Mouse (Mus musculus) limb, embryonic 11.5 days (tissue): ENCODE measurements around the gene Poldip2. TPM values are rescaled to one million over a fixed set of nuclear protein-coding genes. Genes with fewer than 3 reads are reported as not detected.
A peak's percentile ranks its signal among the peaks of the same experiment; 100 is the strongest.

Source experiments
- ATAC-seq: fragments of 200-750 bp; cut with Nextera tagmentation; 2 replicates; pipeline ENCODE4 v1.8.0; 2017; ENCODE audit warnings: low read depth; ENCODE audit not compliant: insufficient number of reproducible peaks, low FRiP score, low TSS enrichment
- DNase-seq: peaks from one replicate; pipeline ENCODE4 v3.0.0-alpha.2; 2015; ENCODE audit warnings: low spot score
- H3K27ac ChIP-seq: fragments of 300-500 bp; sonication (generic); replicated peaks from 2 replicates; pipeline ENCODE4 v1.5.1; 2014; ENCODE audit warnings: low read depth, mild to moderate bottlenecking, low read length
- H3K27me3 ChIP-seq: fragments of 300-500 bp; sonication (generic); 2 replicates; pipeline ENCODE4 v1.6.1; 2014; ENCODE audit warnings: mild to moderate bottlenecking, low read length, mixed read lengths; ENCODE audit not compliant: control insufficient read depth, insufficient read depth
- H3K36me3 ChIP-seq: fragments of 300-500 bp; sonication (generic); 2 replicates; pipeline ENCODE4 v1.6.1; 2014; ENCODE audit warnings: mild to moderate bottlenecking, low read length, moderate library complexity, mixed read lengths; ENCODE audit not compliant: control insufficient read depth, insufficient read depth
- H3K4me1 ChIP-seq: fragments of 300-500 bp; sonication (generic); 2 replicates; pipeline ENCODE4 v1.6.1; 2014; ENCODE audit warnings: low read length, mixed read lengths; ENCODE audit not compliant: control insufficient read depth, insufficient read depth
- H3K4me2 ChIP-seq: fragments of 300-500 bp; sonication (generic); 2 replicates; pipeline ENCODE4 v1.6.1; 2014; ENCODE audit warnings: low read depth, mild to moderate bottlenecking, moderate library complexity; ENCODE audit not compliant: severe bottlenecking
- H3K4me3 ChIP-seq: fragments of 300-500 bp; sonication (generic); 2 replicates; pipeline ENCODE4 v1.5.1; 2014; ENCODE audit warnings: low read depth, low read length
- H3K9ac ChIP-seq: fragments of 300-500 bp; sonication (generic); 2 replicates; pipeline ENCODE4 v1.6.1; 2014; ENCODE audit warnings: mild to moderate bottlenecking, low read length
- H3K9me3 ChIP-seq: fragments of 300-500 bp; sonication (generic); 2 replicates; pipeline ENCODE4 v1.6.1; 2016; ENCODE audit warnings: low read length; ENCODE audit not compliant: control insufficient read depth
- WGBS: fragments of 180-500 bp; shearing (Covaris S2); extraction: QIAGEN DNeasy Blood & Tissue Kit; methylation state at CpG from one replicate; pipeline ENCODE4 v1.1.7; 2014; 5-methylcytosine and 5-hydroxymethylcytosine counted together
- polyA plus RNA-seq: library from polyadenylated mRNA; unstranded; fragments of >200 nt; fragmentation: Nextera tagmentation; extraction: Ambion mirVana; gene quantifications from 2 replicates; pipeline ENCODE4 v1.2.1, GENCODE M21; 2014

The Poldip2 gene
- polyA plus RNA-seq, 1 experiment from 2014 or later = 164 TPM

DNA sequence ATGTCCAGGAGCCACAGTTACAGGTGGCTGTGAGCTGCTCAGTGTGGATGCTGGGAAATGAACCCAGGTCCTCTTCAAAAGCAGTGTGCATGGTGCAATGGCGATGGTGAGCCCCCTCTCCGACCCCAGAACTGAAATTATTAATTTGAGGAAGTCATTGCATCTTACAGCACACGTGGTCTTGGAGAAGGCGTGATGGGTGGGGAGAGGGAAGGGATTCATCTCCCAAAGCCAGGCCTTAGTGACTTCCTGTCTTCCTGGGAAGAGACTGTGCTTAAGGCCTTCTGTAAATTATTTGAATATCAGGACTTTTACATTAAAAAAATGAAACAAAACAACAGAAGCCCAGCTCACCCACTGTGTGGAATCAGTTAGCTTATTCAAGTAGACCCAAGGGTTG lies 44.1 kb downstream of the Poldip2 start:
- Histone ChIP-seq H3K27me3 (no peaks in the 10 kb centered on the region), H3K9me3 (no peaks in the 10 kb centered on the region), H3K27ac (no peak overlapping the region), H3K9ac (no peak overlapping the region), H3K36me3 (no peaks in the 10 kb centered on the region), H3K4me2 (no peak overlapping the region), H3K4me1 (no peaks in the 10 kb centered on the region; the same call in 1 of the 2 replicates), H3K4me3 (no peak overlapping the region)
- ATAC-seq = no peak
- 88% methylated on average over 4 of the region's 4 CpGs for WGBS
- no peak for DNase-seq

DNA sequence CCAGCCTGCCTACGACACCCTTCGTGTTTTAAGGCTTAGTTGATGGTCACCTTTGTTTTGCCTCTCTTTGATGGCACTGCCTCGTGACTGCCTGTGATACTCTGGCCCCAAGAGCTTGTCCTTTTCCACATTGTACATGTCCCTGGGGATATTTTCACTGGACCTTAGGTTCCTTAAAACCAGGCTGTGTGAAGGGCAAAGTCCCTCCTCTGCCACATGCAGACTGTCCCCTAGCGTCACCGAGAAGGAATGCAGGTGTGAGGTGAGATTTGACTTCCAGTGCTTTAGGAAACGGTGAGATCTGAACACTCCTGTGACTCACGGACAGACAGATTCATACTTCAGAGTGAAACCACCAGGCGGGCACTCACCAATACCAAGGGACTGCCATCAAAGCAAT lies 45.2 kb downstream of the Poldip2 start:
- no peak for DNase-seq
- Histone ChIP-seq H3K9me3 (no peaks in the 10 kb centered on the region), H3K4me1 (no peaks in the 10 kb centered on the region; the same call in 1 of the 2 replicates), H3K4me3 (no peak overlapping the region), H3K27me3 (no peaks in the 10 kb centered on the region), H3K27ac (no peak overlapping the region), H3K4me2 (no peak overlapping the region), H3K36me3 (no peaks in the 10 kb centered on the region), H3K9ac (no peak overlapping the region)
- ATAC-seq = no peak
- WGBS = 56% methylated on average over 8 of the region's 8 CpGs

DNA sequence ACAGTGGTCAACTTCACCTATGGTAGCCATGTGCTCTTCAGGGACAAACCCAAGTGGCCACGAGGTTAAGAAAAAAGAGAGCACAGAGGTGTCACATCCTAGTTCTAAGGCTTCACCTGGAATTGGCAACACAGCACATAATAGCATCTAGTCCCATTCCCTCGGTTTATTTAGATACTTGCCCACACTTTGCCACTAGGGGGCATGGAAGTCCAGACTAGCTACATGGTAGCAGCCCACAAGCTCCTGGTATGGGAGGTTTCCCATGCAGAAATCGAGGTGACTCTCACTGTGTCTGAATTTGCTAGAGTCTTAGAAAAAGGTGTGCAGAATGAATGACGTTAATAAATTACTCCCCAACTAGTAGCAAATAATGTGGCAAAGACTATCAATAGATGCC lies 48.5 kb downstream of the Poldip2 start:
- H3K36me3 ChIP-seq = no peaks in the 10 kb centered on the region
- no peak overlapping the region for H3K27ac ChIP-seq
- no peak overlapping the region for H3K4me3 ChIP-seq
- H3K9me3 ChIP-seq = no peaks in the 10 kb centered on the region
- H3K27me3 ChIP-seq = no peaks in the 10 kb centered on the region
- DNase-seq (peak; percentile 78), ATAC-seq (no peak)
- H3K9ac ChIP-seq = no peak overlapping the region
- no peak overlapping the region for H3K4me2 ChIP-seq
- H3K4me1 ChIP-seq = no peaks in the 10 kb centered on the region; the same call in 1 of the 2 replicates
- WGBS = 20% methylated on average over 4 of the region's 4 CpGs

DNA sequence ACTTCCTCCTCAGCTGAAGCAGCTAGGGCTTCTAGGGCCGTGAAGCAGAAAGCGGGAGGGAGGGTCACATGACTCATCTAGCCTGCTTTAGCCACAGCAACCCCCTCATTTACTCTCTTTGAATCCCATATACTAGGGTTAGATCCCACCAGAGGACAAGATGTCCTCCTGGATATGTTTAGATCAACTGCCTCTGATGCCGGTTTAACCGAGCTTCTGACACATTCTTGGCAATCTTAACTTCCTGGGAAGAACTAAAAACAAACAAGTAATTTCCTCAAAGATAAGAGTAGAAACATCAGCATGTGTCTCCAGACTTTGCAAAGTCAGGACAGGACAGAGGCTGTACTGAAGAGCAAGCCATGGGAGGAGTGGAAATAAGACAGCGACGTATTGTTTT lies 54.8 kb downstream of the Poldip2 start:
- Histone ChIP-seq H3K4me3 (no peak overlapping the region), H3K27ac (no peak overlapping the region), H3K4me2 (no peak overlapping the region), H3K9me3 (no peaks in the 10 kb centered on the region), H3K36me3 (peaks cover 3% of the 10 kb centered on the region; the same call in 1 of the 2 replicates), H3K4me1 (no peaks in the 10 kb centered on the region), H3K9ac (no peak overlapping the region), H3K27me3 (no peaks in the 10 kb centered on the region)
- no peak for DNase-seq
- 52% methylated on average over 6 of the region's 6 CpGs for WGBS
- ATAC-seq = no peak

DNA sequence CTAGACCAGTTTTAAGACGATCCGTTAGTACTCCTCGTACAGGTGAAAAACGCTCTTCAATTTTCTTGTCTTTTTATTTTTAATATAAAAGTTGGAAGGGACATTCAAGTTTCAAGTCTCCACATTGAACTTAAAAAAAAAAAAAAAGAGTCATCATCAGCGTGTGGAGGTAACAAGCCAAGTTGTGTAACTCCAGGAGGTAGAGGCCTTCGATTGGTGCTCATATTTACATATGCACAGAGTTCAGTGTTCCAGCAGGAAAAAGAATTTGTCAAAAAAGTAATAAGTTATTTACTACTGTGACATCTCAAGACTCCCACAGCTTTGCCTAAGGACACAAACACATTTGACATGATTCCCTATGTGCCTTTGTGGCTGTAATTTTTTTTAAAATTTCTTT lies 55.6 kb downstream of the Poldip2 start:
- Histone ChIP-seq H3K4me2 (no peak overlapping the region), H3K9me3 (no peaks in the 10 kb centered on the region), H3K4me3 (no peak overlapping the region), H3K36me3 (peaks cover 3% of the 10 kb centered on the region; the same call in 1 of the 2 replicates), H3K4me1 (no peaks in the 10 kb centered on the region), H3K9ac (no peak overlapping the region), H3K27ac (no peak overlapping the region), H3K27me3 (no peaks in the 10 kb centered on the region)
- ATAC-seq = no peak
- no peak for DNase-seq
- WGBS = 93% methylated on average over 6 of the region's 6 CpGs

DNA sequence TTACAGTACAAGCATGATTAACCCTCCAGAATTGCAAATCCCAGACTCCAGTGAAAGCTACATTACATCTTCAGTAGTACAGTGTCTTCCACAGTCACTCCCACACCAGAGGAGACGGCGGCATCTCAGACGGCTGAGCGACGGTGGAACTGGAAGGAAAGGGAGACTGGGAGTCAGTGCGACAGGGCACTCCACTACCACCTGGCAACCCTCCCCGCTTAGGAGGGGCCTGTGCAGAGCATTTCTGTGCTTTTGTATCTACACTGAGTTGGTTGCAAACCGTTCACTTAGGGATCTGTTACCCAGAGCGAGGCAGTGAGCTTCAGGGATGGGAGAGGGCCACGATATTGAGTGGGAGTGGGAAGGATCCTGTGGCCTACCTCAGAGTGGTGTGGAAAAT lies 56.8 kb downstream of the Poldip2 start:
- H3K36me3 ChIP-seq = peaks cover 3% of the 10 kb centered on the region; the same call in 1 of the 2 replicates

DNA sequence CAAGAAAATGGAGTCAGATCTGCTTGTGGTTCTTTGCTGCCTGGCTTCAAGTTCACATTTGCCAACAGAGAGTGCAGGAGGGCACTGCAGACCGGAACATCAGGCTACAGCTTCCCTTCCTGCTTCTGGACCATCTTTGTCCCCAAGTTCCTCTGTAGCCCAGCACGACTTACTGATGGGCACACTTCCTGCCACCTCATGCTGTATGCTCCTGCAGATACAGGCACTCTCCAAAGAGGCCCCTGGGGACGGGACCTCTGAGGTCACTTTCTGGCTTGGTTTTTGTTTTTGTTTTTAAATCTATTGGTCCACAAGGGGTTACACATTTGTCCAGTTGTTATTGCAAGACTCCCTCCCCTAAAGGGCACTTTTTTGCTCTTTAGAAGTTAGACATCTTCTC lies 57.8 kb downstream of the Poldip2 start:
- ATAC-seq = no peak
- H3K9me3 ChIP-seq = no peaks in the 10 kb centered on the region
- DNase-seq = no peak
- H3K27ac ChIP-seq = no peak overlapping the region
- 68% methylated on average over 3 of the region's 3 CpGs for WGBS
- H3K4me2 ChIP-seq = no peak overlapping the region; the same call in 1 of the 2 replicates
- H3K4me3 ChIP-seq = no peak overlapping the region
- H3K27me3 ChIP-seq = no peaks in the 10 kb centered on the region
- peaks cover 3% of the 10 kb centered on the region; the same call in 1 of the 2 replicates for H3K36me3 ChIP-seq
- no peaks in the 10 kb centered on the region for H3K4me1 ChIP-seq
- no peak overlapping the region for H3K9ac ChIP-seq

More for the DNA sequence above, 56.8 kb downstream of the Poldip2 start:
- H3K27ac ChIP-seq = no peak overlapping the region
- no peak overlapping the region for H3K4me3 ChIP-seq
- no peaks in the 10 kb centered on the region for H3K9me3 ChIP-seq
- no peaks in the 10 kb centered on the region for H3K4me1 ChIP-seq
- 89% methylated on average over 10 of the region's 10 CpGs for WGBS
- no peaks in the 10 kb centered on the region for H3K27me3 ChIP-seq
- no peak overlapping the region for H3K4me2 ChIP-seq
- ATAC-seq (no peak), DNase-seq (no peak)
- no peak overlapping the region for H3K9ac ChIP-seq

DNA sequence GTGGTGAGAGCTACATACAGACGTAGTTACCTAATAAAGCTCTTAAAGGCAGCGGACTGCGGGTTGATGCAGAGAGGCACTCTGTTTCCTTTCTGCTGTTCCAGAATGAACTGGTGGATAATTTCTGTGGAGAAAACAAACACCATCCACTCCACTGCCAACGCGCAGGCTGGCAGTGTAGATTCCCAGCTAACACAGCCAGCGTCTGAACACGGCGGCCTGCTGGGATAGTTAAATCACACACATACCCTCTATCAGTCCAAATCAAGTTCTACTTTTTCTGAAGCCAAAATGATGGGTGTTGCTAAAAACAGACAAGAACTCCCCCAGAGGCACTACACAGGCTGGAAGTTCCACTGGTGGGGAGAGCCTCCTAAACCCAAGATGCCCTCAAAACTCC lies 59.4 kb downstream of the Poldip2 start:
- DNase-seq (no peak), ATAC-seq (no peak)
- Histone ChIP-seq H3K4me2 (no peak overlapping the region), H3K27me3 (no peaks in the 10 kb centered on the region), H3K9me3 (no peaks in the 10 kb centered on the region), H3K4me1 (no peaks in the 10 kb centered on the region), H3K27ac (no peak overlapping the region), H3K4me3 (no peak overlapping the region), H3K36me3 (peaks cover 2% of the 10 kb centered on the region; the same call in 1 of the 2 replicates), H3K9ac (no peak overlapping the region)
- 95% methylated on average over 8 of the region's 8 CpGs for WGBS

DNA sequence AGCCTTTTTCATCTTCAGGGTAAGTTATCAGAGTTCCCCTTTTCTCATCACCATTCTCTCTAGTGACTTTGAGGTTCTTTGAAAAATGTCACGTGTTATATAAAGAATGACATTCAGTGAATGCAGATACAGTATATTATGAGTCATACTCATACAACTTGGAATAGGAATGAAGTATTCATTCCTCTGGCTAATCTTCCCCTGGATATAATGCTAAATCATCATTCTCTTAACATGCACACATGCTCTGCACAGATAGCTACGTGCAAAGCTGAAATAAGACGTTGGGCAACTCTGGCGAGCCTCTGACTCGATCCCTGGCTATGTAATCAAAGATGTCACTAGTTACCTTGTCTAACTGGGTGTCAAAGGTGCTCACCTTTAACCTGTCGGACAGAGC lies 59.9 kb downstream of the Poldip2 start:
- no peaks in the 10 kb centered on the region for H3K27me3 ChIP-seq
- no peaks in the 10 kb centered on the region for H3K9me3 ChIP-seq
- 92% methylated on average over 6 of the region's 6 CpGs for WGBS
- no peak overlapping the region for H3K4me3 ChIP-seq
- H3K9ac ChIP-seq = no peak overlapping the region
- no peak for ATAC-seq
- no peak overlapping the region for H3K27ac ChIP-seq
- H3K4me1 ChIP-seq = no peaks in the 10 kb centered on the region
- no peak overlapping the region for H3K4me2 ChIP-seq
- H3K36me3 ChIP-seq = peaks cover 2% of the 10 kb centered on the region; the same call in 1 of the 2 replicates
- DNase-seq = no peak
